Mouse (Mus musculus): ENCODE measurements around the gene Vmn2r94.

Gene Vmn2r94

DNA sequence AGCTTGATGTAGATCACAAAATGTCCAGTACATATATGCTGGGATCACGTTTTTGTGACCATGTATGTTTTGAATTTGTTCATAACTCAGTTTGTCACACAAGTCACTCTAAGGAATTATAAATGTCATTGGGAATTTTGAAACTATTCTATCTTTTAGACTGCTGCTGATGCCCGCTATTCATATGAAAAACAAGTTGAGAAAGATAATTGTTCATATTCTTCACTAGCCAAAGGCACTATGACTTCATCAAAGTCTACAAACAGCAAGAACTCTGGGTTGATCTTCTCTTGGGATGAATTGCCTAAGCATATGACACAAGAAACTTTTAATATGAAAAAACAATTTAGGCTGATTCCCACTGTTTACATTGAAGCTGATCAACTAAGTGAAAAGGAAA is at the start of gene Vmn2r94:
Vmn2r94 (minus strand) TSS at position 101 of the 400 bp plus-strand sequence.
- no peak for DNase-seq (ENCODE audit: inconsistent age in 2 of 2, low spot score in 1 of 2)

- DNase-seq (ENCODE audit: inconsistent age in 2 of 2, low spot score in 1 of 2) = no peak
These were observed 45.5 kb upstream of the Vmn2r94 start for GRCm38 (mm10) chr17:18323031-18323430.

DNA sequence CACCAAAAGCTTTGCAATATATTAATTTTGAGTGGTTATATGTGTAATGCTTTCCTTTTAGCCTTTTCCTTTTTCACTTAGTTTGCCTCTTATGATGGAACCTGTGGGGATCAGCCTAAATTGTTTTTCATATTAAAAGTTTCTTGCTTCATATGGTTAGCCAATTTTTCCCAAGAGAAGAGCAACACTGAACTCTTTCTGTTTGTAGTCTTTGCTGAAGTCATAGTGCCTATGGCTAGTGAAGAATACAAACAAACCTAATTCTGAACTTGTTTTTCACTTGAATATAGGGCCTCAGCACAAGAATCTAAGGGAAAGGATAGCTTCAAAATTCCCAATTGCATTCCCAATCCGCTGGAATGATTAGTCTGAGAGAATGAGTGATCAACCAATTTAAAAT is 20.2 kb upstream of the Vmn2r94 start, which contains the start of gene Vmn2r93:
Vmn2r93 (plus strand) TSS at position 301 of the 400 bp plus-strand sequence.
- DNase-seq (ENCODE audit: inconsistent age in 2 of 2, low spot score in 1 of 2) = no peak

DNA sequence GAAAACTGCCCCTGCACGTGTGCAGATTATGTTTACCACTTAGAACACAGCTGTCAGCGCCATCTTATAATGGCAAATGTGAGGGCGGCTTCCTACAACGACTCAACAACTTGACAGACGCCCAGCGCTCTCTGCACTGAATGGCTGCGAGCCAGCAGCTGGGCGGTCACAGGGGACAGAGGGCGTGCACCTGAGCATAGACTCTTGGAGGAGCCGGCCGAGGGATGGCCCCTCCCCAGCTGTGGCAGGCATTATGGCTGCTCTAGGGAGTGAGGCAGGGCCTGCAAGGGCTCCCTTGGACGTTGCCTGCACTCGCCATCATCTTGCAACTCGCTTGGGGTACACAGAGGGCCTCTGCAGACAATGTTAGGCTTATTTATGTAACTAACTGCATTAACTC is 40.6 kb downstream of the Vmn2r94 start:
- no peak for DNase-seq (ENCODE audit: inconsistent age in 2 of 2, low spot score in 1 of 2)

GRCm38 (mm10) chr17:18231996-18232395 is 45.6 kb downstream of the Vmn2r94 start:
- DNase-seq (ENCODE audit: inconsistent age in 2 of 2, low spot score in 1 of 2) = no peak

- DNase-seq (ENCODE audit: inconsistent age in 2 of 2, low spot score in 1 of 2) = no peak
These were observed 56.3 kb downstream of the Vmn2r94 start for GRCm38 (mm10) chr17:18221300-18221699.
